Mouse (Mus musculus) v-Abl transformed pro-B cells (cell line): ENCODE results near the gene Dip2b.

ENCODE experiments used
- in situ Hi-C, 2 experiments: fragments of 400-800 bp; cut with MboI; formaldehyde crosslinking; loops; one replicate each; pipeline ENCODE4 v1.15.1; 2025; ENCODE audit not compliant: unreplicated experiment in 2 of 2

Gene Dip2b

DNA sequence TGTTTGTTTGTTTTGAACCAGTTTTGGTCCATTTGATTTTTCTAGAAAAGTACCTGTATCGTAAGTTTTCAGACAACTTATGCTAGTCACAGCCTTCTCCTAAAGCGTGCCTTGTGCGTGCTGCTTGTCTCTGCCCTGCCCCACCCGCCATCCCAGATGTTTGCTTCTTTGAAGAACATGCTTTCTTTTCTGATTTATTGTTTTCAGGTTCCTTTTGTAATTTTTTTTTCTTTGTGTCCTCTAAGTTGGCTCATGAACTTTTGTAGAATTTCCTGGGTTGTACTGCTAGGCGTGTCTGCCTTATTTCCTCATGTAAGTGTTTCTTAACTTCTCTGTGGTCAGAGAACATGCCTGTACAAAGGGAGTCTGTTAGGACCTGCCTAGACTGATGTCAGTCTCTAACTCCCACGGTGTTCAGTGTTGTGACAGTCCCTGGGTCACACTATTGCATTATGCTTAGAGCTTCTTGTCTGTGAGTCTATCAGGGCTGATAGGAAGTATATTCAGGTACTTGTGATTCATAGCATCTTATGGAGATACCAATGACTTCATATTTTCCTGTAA, 80.8 kb downstream of the Dip2b start:
- in situ Hi-C loops = no loop called here

DNA sequence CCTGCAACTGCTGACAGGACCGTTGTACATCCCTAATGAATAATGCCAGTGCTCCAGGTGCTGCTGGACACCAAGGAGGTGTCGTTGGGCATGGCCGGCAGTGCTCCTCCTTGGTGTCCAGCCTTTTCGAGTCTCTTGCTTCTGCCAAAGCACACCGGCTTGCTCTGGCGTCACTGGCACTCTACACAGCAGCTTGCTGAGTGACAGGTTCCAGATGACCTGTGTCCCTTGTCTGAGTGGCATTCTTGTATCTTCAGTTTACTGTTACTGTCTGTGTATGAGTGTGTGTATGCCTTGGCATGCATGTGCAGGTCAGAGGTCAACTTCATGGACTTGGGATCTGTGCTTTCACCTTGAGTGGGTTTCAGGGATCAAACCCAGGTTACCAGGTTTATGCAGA, 83.0 kb downstream of the Dip2b start:
- in situ Hi-C loops = loop anchor here in 1 of 2 experiments (5.0 kb wide), 1 partner anchor 84 kb away; the partner anchor contains the start of gene Dip2b

DNA sequence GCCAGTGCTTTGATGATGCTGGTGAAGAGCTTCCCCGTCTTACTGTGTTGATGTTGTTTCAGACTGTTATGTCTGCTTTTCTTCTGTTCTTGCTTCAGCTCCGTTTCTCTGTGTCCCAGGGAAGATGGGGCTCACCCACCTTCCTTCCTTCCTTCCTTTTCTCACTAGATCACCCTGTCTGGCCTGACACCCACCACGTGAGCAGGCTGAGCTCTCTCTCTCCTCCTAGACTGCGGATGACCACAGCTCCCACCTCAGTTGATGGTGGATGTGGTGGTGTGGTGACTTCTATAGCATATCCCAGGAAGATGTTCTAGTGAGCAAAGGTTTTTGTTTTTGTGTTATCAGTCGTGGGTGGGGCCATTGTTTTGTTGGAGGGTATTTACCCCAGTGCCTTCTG, 85.4 kb downstream of the Dip2b start:
- in situ Hi-C loops = loop anchor here in 1 of 2 experiments (5.0 kb wide), 1 partner anchor 87 kb away; the partner anchor contains the start of gene Dip2b

DNA sequence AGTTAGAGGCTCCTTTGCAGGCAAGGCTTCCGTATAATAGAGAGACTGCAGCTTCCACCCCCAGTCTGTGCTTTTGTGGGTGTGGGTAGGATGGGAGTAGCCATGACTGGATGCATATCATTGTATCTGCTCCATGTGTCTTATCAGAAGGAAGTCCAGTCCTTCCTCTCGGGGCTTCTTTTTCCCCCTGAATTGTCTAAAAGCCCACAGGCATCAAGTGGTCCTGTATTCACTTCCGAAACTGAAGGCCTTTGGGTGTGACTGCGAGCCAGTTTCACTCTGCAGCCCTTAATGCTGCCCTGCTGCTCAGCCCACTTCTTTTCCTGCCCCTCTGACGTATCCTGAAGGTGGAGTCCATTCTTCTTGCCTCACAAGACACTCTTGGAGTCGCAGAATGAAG, 86.8 kb downstream of the Dip2b start:
- in situ Hi-C loops = loop anchor here in 1 of 2 experiments (5.0 kb wide), 1 partner anchor 88 kb away; the partner anchor contains the start of gene Dip2b

DNA sequence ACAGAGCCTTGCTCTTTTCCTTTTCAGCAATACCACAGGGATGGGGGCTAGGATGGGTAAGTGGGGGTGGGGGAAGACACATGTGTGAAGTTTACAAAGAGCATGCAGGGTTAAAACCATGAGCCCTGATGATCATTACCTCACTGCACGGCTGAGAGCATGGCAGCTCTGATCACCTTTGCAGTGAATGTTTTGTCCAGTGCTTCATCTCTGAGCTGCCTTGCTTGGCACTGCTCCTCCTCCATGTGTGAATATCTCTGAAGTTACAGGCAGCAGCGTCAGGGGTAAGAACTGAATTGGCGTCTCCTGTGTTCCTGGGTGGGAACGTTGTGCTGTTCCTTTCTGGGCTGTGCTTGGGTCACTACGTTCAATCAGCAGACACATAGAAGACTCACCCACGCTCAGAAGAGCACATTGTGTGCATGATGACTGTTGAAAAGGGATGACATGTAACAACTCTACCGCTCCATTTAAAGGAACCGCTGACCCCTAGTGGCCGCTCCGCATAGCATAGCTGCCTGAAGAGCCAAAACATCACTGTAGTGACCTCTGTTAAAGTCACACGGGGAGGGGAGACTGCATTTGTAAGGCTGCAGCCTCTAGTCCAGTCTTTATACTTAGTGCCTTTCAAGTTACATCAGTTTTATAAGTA, 88.1 kb downstream of the Dip2b start:
- in situ Hi-C loops = loop anchor here in 1 of 2 experiments (5.0 kb wide), 1 partner anchor 89 kb away; the partner anchor contains the start of gene Dip2b

DNA sequence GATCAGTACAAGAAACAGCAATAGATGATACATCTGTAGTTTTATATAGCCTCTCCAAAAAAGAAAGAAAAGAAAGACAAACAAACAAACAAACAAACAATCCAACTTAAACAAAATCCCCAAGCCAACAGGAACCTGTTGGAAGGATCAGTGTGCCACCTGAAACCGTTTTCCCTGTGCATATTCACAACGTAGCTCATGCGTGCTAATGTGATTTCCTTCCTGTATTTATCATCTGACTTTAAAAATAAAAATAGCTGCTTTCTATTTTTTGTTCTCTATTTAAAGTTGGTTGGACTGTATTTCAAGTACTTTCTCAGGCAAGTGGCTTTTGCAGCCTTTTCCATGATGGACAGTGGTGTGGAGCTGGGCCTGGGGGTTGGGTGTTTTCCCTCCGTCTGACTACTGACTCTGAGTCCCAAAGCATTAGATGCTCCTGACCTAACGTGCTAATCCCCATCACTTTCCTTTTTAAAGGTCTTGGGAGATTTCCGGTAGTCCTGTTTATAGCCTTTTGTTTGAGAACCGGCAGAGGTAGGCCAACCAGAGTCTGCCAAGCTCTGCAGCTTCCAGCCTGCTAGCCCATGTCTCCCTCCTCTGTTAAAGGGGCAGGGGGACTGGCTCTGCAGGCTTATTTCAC, 90.8 kb downstream of the Dip2b start:
- in situ Hi-C loops = loop anchor here in 1 of 2 experiments (5.0 kb wide), 1 partner anchor 92 kb away; the partner anchor contains the start of gene Dip2b

DNA sequence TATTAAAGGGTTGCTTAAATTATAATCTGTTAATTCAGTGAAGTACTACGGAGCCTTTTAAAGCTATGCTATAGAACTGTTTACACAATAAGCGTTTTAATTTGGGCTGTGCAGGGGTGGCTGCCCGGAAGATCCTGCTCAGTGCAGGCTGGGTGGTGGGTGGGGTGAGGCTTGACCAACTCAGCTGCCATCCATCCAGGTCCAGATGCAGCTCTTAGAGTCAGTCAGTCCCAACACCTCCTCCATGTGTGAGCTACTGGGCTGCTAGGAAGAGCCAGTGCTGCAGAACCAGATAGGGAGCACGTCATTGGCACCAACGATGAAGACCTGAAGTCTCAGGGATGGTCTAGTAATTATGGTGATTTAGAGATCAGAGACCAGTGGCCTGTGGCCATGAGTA, 101.2 kb downstream of the Dip2b start:
- in situ Hi-C loops = no loop called here

DNA sequence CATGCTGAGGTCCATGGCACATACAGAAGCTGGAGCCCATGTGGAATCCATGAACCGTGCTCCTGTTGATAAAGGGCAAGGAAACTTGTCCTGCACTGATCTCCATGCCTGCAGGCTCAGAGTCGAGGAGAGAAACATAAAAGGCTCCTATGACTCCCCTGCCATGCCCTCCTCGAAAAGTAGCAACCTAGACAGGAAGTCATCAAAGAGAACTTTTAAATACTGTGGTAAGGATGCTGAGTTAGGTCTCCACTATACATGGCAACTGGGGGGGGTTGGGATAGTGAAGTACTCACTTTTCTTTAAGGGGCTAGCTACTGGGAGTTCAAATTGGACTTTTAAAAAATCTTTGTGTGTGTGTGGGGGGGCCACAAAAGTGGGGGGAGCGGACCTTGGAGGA, 102.0 kb downstream of the Dip2b start:
- in situ Hi-C loops = no loop called here

DNA sequence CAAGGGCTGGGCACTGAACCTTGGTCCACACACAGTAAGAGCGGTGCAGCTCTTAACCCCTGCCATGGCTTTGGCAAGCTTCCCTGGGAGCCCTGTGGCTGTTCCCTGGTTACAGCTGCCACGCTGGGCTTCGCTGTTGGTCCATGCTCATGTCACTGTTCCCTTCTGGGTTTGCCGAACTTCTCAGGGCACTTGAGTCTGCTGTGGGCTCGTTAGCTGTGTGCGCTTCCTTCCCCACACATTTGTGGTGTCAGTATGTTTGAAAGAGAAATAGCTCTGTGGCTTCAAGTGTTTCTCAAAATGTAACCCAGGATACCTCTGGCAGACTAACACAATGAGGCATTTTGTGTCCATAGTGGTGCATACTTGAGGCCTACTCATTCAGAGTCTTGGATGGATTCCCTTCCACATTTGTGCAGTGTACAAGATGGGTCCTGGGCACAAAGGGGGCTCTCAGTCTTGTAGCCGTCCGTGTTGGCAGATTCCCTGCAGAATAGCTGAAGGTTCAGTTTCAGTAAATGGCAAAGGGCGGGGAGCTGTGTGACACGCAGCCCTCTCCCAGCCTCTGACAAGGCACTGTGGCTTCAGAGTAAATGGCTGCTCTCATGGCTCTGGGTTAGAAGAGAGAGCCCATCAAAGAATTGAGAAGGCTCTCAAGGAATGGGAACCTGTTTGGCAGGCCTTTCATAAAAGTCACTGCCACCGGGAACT, 104.8 kb downstream of the Dip2b start:
- in situ Hi-C loops = no loop called here

DNA sequence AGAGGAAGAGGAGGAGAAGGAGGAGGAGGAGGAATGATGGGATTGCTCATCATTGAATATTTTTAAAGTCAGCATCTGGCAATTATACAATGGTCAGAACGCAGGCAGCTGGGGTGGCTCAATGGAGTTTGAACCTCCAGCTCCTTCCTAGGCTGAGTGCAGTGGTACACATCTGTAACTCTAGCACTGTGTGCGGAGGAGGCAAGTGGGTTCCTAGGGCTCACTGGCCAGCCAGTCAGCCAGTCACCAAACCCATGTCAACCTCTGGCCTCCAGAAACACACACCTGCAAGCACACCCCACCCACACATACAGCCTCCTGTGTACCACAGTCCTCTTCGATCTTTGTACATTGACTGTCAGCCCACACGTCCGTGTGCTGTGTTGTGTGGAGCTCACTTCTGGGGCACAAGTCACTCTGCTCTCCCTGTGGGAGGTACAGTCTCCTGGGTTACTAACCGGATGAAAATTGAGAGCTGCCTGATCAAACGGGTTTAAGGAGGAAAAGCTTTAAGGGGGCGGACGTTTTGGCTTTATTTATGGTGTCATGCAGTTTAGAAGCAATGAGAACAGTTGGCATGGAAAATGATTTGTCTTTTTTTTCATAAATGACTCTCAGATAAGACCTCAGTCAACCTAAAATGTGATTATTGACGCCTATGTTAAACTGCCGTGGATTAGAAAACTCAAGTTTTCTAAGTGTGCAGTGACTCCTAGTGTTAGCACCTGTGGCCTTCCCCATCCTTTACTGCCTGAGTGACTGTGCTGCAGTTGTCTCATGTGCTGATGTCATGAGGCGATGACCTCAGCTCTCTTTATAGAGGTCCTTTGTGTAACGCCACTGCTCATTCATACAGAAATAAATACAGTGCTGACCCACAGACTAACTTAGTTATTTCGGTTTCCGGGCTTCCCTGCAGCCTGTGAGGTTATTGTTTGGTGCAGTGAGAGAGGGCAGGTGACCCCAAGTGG, 106.7 kb downstream of the Dip2b start:
- in situ Hi-C loops = no loop called here

DNA sequence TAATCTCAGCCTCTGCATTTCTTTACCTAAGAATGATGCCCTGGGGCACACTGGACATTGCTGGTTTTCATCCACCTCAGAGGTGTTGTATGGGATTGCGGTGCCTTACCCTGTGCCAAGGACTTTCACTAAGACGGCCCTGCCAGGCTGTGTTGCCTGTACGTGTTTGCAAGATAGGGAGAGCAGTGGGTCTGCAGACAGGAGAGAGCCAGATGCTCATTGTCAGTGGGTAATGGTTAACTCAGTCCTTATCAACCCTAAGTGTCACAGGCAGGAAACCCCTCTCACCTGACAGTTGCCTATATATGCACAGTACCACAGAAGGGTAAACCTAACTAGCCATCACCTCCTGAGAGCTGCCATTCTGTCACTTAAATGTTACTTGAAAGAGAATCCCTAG, 107.5 kb downstream of the Dip2b start:
- in situ Hi-C loops = no loop called here

DNA sequence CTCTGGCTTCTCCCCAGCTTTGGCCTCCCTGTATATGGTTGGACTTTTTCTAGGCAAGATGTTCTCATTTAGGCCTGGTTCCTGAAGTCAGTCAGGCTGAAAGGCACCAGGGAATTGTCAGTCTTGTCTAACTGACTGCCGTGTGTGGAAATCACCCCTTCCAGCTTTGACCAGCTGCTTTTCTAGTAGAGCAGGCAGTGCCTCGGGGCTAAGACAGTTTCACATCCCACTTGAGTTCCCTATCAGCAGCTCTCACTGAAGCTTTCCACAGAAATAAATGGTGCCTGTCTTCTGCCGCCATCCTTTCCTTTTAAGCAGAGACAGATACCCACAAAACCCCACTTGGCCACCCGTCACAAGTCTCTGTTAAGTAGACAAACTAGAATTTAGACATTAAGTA, 112.1 kb downstream of the Dip2b start:
- in situ Hi-C loops = no loop called here

DNA sequence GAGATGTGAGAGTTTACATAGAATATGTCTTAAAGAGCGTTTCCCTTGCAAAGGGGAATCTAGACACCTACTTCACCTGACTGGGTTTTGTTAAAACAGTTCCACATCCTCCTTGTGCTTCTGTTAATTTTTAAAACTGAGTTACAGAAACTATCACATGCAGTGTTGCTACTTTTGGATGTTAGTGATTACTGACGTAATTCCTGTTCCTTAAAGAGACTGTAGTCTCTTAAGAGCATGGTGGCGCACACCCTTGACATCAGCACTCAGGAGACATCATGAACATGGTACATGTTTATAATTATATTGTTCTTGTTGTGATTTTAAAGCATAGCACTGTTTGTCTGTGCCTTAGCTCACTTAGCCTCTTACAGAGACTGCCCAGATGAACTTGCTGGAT, 113.9 kb downstream of the Dip2b start:
- in situ Hi-C loops = no loop called here

DNA sequence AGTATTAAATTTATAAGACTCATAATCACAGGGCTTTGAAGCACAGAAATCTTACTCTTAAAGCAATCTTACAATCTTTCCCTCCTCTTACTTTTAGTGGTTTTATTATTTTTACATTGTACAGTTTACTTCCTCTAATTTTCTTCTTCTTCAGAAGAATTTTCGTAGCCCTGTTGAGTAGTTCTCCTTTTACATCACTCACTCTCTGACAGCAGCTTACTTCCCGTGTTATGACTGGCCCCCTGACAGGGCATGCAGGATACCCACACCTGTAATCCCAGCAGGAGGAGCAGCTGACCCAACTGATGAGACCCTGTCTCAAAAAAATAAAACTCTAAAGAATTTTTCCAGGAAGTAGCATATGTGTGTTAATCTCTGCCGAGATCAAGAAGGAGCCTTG, 114.6 kb downstream of the Dip2b start:
- in situ Hi-C loops = no loop called here

DNA sequence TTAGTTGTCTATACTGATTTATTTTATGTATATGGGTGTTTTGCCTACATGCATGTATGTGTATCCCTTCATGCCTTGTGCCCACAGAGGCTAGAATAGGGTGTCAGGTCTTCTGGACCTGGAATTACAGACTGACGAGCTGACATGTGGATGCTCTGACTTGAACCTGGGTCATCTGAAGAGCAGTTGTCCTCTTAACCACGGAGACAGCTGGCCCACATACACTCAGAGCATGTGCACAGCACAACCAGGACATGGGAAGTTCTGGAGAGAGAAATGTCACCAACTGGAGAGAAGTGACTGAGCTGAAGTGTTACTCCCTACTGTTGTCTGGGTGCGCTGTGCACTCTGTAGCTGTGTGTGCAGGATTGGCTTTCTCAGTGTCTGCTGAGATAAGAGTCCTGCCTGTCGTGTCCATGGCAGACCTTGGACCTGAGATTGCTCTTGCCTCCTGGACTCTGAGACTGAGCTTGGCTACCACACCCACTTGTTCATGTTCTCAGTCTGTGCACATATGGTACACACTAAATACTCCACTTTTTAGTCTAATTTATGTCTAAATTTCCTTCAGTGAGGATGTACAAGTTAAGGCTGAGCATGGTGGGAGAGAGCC, 117.7 kb downstream of the Dip2b start:
- in situ Hi-C loops = no loop called here

DNA sequence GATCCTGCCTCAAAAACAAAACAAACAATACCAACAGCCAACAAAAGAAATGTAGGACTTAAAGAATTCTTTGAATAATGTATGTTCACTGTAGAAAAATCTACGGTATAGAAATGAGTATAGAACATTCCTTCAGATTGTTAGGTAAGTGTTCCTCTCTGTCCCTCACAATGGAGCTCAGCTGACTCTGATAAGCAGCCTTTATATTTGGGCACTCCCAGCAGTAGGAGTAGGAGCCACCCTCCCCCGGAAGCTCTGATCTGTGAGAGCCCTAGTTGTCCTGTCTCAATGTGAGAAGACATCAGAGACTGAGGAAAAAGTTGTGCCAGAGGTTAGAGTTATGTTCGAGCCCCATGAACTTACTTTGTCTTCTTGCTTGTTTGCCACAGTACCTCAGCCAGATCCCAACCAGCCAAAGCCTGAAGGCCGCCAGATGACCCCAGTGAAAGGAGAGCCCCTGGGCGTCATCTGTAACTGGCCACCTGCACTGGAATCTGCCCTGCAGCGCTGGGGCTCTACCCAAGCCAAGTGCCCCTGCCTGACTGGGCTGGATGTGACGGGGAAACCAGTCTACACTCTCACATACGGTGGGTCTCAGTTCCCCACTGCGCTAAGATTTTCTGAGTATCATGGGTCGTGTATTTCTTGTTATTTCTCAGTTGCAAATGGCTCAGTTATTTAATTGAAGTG, 118.5 kb downstream of the Dip2b start:
- in situ Hi-C loops = no loop called here

DNA sequence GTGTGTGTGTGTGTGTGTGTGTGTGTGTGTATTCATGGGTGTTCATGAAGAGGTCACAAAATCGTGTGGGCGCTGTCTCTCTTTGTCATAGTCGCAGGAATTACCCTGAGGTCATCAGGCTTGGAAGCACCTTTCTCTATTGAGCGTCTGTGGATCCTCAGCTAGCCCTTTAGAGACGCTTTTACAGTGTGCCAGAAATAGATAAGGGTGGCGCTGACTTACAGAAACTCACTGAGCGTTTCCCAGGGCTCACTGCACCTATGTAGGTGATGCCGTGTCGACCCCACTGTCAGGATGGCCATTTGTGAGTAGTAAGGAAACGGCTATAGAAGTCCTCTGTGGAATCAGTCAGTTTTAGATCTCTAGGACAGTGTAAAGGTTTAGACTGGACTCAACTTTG, 120.5 kb downstream of the Dip2b start:
- in situ Hi-C loops = no loop called here

DNA sequence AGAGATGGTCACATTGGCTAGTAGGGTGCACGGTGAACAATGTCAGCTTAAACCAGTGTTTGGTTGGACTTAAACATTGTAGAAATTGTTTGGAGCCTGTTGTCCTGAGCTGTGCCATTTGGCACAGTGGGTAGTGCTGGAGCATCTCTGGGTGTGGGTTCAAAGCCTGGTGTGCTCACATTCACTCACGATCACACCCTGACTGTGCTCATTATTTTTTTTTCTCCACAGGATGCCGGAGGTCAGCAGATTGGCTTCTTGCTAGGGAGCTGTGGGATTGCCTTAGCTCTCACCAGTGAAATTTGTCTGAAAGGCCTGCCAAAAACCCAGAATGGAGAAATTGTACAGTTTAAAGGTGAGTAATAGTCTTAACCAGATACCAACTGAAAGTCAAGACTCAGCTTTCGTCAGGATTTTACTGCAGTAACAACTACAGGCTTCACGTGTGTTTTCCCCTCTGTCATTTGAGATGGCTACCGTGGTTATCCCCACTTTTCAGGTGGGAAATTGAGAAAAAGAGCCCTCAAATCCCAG, 123.3 kb downstream of the Dip2b start:
- in situ Hi-C loops = no loop called here
